Mouse (Mus musculus): ENCODE results near the gene Trdmt1.

DNA sequence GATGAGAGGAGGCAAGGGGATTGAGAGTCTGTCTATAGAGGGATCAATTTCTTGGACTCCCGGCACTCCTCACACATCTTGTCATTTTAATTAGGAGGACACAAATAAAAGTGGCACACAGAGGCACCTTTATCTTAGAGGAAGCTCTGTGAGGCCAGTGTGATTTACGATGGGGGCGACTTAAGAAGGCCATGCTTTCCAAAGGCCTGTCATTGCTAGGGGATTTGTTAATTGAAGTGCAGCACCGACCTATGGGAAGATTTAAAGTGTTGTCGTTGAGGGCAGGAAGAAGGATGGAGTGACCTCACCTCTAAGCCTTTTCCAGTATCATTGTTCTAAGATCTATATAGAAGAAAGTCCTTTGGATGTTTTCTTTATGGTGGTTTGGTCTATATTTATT is 42.9 kb downstream of the Trdmt1 start:
- TF ChIP-seq EP300 (IDR thresholded peaks at IDR 0.05; ENCODE audit: low read depth) (no peak), CTCF (IDR thresholded peaks at IDR 0.05; ENCODE audit: low read depth) (no peak)
